In the genomic region with DNA sequence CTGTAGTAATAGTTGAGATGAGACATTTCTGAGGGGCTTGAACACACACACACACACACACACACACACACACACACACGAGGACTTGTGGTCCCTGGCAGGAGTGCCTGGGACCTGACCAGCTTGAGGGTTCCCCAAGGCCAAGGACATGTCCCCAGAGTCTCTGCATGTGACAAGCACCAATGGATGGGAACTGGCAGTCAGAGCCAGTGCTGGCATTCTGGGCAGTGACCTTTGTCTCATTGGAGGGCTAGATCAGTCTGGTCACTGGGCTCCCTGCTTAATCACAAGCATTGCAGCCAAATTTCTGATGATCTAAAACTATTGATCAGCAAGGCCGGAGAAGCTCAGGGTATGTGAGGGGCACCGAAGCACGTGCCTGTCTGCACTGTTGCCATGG, we compare ENCODE assay signal across 22 mouse cellular contexts. TPM values are rescaled to one million over a fixed set of nuclear protein-coding genes. Genes with fewer than 3 reads are reported as not detected.
DNase-seq lines count a peak whose midpoint lies in the region; ATAC-seq and TF ChIP-seq lines count a peak whose summit lies in the region.
"Had no signal": no experiment of that assay in that cellular context is flagged by ENCODE, and none has a peak within 500 bp of the region (broad histone marks: within the 10 kb centered on the region; RNA-seq: fewer than 3 reads in every experiment).

No protein-coding gene starts in this region.

- no peak overlapping the region for H3K4me3 ChIP-seq in heart, adult 2 months
- no peak overlapping the region for H3K4me3 ChIP-seq in midbrain, postnatal 0 days (ENCODE audit: low read depth, low read length)
- H3K4me3 ChIP-seq in midbrain, embryonic 14.5 days (replicated peaks; ENCODE audit: low read depth, low read length): no peak overlapping the region
- H3K4me3 ChIP-seq in forebrain, embryonic 13.5 days: no peak overlapping the region
- H3K4me3 ChIP-seq: embryonic facial prominence, embryonic 13.5 days; forebrain, embryonic 15.5 days; hindbrain, embryonic 12.5 days had no signal

- H3K4me2 ChIP-seq in midbrain, postnatal 0 days (ENCODE audit: low read depth, low read length, poor library complexity, severe bottlenecking): no peak overlapping the region
- no peak overlapping the region for H3K4me2 ChIP-seq in midbrain, embryonic 14.5 days (ENCODE audit: low read length)
- no peak overlapping the region for H3K4me2 ChIP-seq in forebrain, embryonic 13.5 days
- H3K4me2 ChIP-seq: embryonic facial prominence, embryonic 13.5 days; forebrain, embryonic 15.5 days; hindbrain, embryonic 12.5 days had no signal

- 0 out of 2 replicates have a peak, but pooled peaks have one; percentile 11 for ATAC-seq in midbrain, postnatal 0 days (ENCODE audit: low FRiP score)
- no peak for ATAC-seq in midbrain, embryonic 14.5 days (ENCODE audit: low FRiP score, low TSS enrichment)
- ATAC-seq in forebrain, embryonic 13.5 days: no peak
- ATAC-seq: forebrain, embryonic 15.5 days; hindbrain, embryonic 16.5 days; inflammation-experienced regulatory T-cells, adult 6 months; intestine, postnatal 0 days; Patski had no signal

- no peak for TF ChIP-seq CTCF in heart, adult 2 months (IDR thresholded peaks at IDR 0.05)
- no peak for TF ChIP-seq CTCF in midbrain, postnatal 0 days (IDR thresholded peaks at IDR 0.05)

- peak overlapping the region; percentile 45 for H3K27ac ChIP-seq in heart, adult 2 months
- H3K27ac ChIP-seq in midbrain, postnatal 0 days (ENCODE audit: low read depth, low read length): no peak overlapping the region
- no peak overlapping the region for H3K27ac ChIP-seq in midbrain, embryonic 14.5 days (replicated peaks; ENCODE audit: low read depth, low read length)
- no peak overlapping the region for H3K27ac ChIP-seq in forebrain, embryonic 13.5 days
- H3K27ac ChIP-seq: embryonic facial prominence, embryonic 13.5 days; forebrain, embryonic 15.5 days; hindbrain, embryonic 12.5 days had no signal

- H3K79me2 ChIP-seq in heart, adult 2 months (replicated peaks; ENCODE audit: control insufficient read depth, insufficient read depth, low read length): no peaks in the 10 kb centered on the region

- H3K9ac ChIP-seq in heart, adult 2 months (ENCODE audit: low read depth, low read length): no peak overlapping the region
- no peak overlapping the region for H3K9ac ChIP-seq in midbrain, postnatal 0 days (replicated peaks; ENCODE audit: low read length, poor library complexity, severe bottlenecking)
- H3K9ac ChIP-seq in midbrain, embryonic 14.5 days (replicated peaks; ENCODE audit: low read length): no peak overlapping the region
- no peak overlapping the region for H3K9ac ChIP-seq in forebrain, embryonic 13.5 days
- H3K9ac ChIP-seq: embryonic facial prominence, embryonic 13.5 days; forebrain, embryonic 15.5 days; hindbrain, embryonic 12.5 days had no signal

- no peak for TF ChIP-seq POLR2A in heart, adult 2 months (IDR thresholded peaks at IDR 0.05; ENCODE audit: insufficient read depth, low read depth, low read length)

- peaks cover 1% of the 10 kb centered on the region; the same call in 1 of the 2 replicates for H3K4me1 ChIP-seq in heart, adult 2 months (ENCODE audit: control insufficient read depth, insufficient read depth, low read length)
- no peaks in the 10 kb centered on the region for H3K4me1 ChIP-seq in midbrain, postnatal 0 days (ENCODE audit: insufficient read depth, low read length)
- H3K4me1 ChIP-seq in midbrain, embryonic 14.5 days (ENCODE audit: control insufficient read depth, insufficient read depth, low read length): 0 out of 2 replicates have a peak, but pooled peaks cover 4% of the 10 kb centered on the region
- peaks cover 12% of the 10 kb centered on the region for H3K4me1 ChIP-seq in forebrain, embryonic 13.5 days
- H3K4me1 ChIP-seq: forebrain, embryonic 15.5 days had no signal

- no peaks in the 10 kb centered on the region for H3K9me3 ChIP-seq in midbrain, postnatal 0 days (ENCODE audit: low read length)
- H3K9me3 ChIP-seq in midbrain, embryonic 14.5 days (ENCODE audit: control insufficient read depth, low read length): no peaks in the 10 kb centered on the region
- H3K9me3 ChIP-seq in forebrain, embryonic 13.5 days (replicated peaks): no peaks in the 10 kb centered on the region
- H3K9me3 ChIP-seq: embryonic facial prominence, embryonic 13.5 days; forebrain, embryonic 15.5 days had no signal

- no peaks in the 10 kb centered on the region for H3K36me3 ChIP-seq in heart, adult 2 months (ENCODE audit: control insufficient read depth, insufficient read depth, low read length)
- H3K36me3 ChIP-seq in midbrain, postnatal 0 days (ENCODE audit: insufficient read depth, low read length): no peaks in the 10 kb centered on the region
- no peaks in the 10 kb centered on the region for H3K36me3 ChIP-seq in midbrain, embryonic 14.5 days (ENCODE audit: control insufficient read depth, insufficient read depth, low read length)
- H3K36me3 ChIP-seq in forebrain, embryonic 13.5 days (ENCODE audit: poor library complexity, severe bottlenecking): no peaks in the 10 kb centered on the region
- H3K36me3 ChIP-seq: embryonic facial prominence, embryonic 13.5 days; forebrain, embryonic 15.5 days; hindbrain, embryonic 12.5 days had no signal

- H3K27me3 ChIP-seq in heart, adult 2 months (ENCODE audit: control insufficient read depth, insufficient read depth, low read length): no peaks in the 10 kb centered on the region
- H3K27me3 ChIP-seq in midbrain, postnatal 0 days (ENCODE audit: insufficient read depth, low read length): no peaks in the 10 kb centered on the region
- H3K27me3 ChIP-seq in midbrain, embryonic 14.5 days (ENCODE audit: control insufficient read depth, insufficient read depth, low read length): no peaks in the 10 kb centered on the region
- H3K27me3 ChIP-seq in forebrain, embryonic 13.5 days: no peaks in the 10 kb centered on the region
- H3K27me3 ChIP-seq: CH12.LX; embryonic facial prominence, embryonic 13.5 days; forebrain, embryonic 15.5 days; hindbrain, embryonic 12.5 days; Patski had no signal

- WGBS in heart, adult 2 months: 82% methylated on average over 4 of the region's 4 CpGs
- WGBS in midbrain, postnatal 0 days: 68% methylated on average over 4 of the region's 4 CpGs
- 87% methylated on average over 4 of the region's 4 CpGs for whole genome bisulfite sequencing in midbrain, embryonic 14.5 days
- 89% methylated on average over 4 of the region's 4 CpGs for WGBS in forebrain, embryonic 13.5 days

- DNase-seq in adrenal gland, postnatal 10 days: peak; percentile 65
- DNase-seq in adrenal gland, postnatal 4 days (ENCODE audit: low spot score in 2 of 2): no peak
- peak; percentile 39 to 67 for DNase-seq in heart, adult 2 months
- no peak for DNase-seq in heart, postnatal 4 days
- no peak for DNase-seq in midbrain, postnatal 0 days (ENCODE audit: low spot score)
- no peak for DNase-seq in midbrain, embryonic 14.5 days
- peak; percentile 22 to 32 for DNase-seq in heart, postnatal 36 days
- DNase-seq: cerebellum, adult 18-20 months; cerebellum, adult 9-11 months; cerebellum, postnatal 36 days; gastrocnemius, postnatal 10 days; kidney, adult 8-10 months had no signal

- intact Hi-C loops in heart, adult 2 months (cut with DNase I): no loop called here
- intact Hi-C loops in heart, postnatal 36 days (cut with DNase I): no loop called here

- TF ChIP-seq EP300 in heart, adult 2 months (IDR thresholded peaks at IDR 0.05; ENCODE audit: insufficient read depth, low read depth, low read length): peak; percentile 88; the same call in 1 of the 2 replicates

RNA-seq across cellular contexts. Expression of a gene that starts 25.0 kb away (rescaled TPM):
- total RNA-seq in adrenal gland, postnatal 10 days (2021): 10 to 100 TPM; 18.6 to 47.5 TPM
- 10 to 100 TPM; 13.3 to 13.7 TPM for total RNA-seq in adrenal gland, postnatal 4 days (2021)
- 10 to 100 TPM; 49.9 to 72.1 TPM for total RNA-seq in heart, adult 2 months (2021)
- 39.7 and 45.0 TPM in 2 replicates for polyA plus RNA-seq in heart, adult 2 months (2012; rRNA removed)
- total RNA-seq in heart, postnatal 4 days (2021): 10 to 100 TPM; 50.7 to 73.3 TPM
- 3.8 and 4.9 TPM in 2 replicates for total RNA-seq in midbrain, postnatal 0 days (2014; rRNA removed)
- polyA plus RNA-seq in midbrain, postnatal 0 days (2015; fragmentation: Nextera tagmentation; extraction: Ambion mirVana): 5.3 and 5.6 TPM in 2 replicates
- polyA plus RNA-seq in midbrain, embryonic 14.5 days (2014; fragmentation: Nextera tagmentation; extraction: Ambion mirVana): 3.9 and 5.6 TPM in 2 replicates
- total RNA-seq in heart, postnatal 36 days (2021): 10 to 100 TPM; 55.0 to 68.6 TPM
- 32.9 and 35.6 TPM in 2 replicates for polyA plus RNA-seq in forebrain, embryonic 13.5 days (2015; fragmentation: Nextera tagmentation; extraction: Ambion mirVana)
- total RNA-seq: CH12.LX had no signal
- polyA plus RNA-seq: activated CD4-positive, CD25-positive, alpha-beta regulatory T cell, adult 4 months; inflammation-experienced regulatory T-cells, adult 6 months had no signal

RNA-seq across cellular contexts. Expression of a gene that starts 48.8 kb away (rescaled TPM):
- total RNA-seq in adrenal gland, postnatal 10 days (2021): 10 to 100 TPM; 14.1 to 18.8 TPM
- total RNA-seq in adrenal gland, postnatal 4 days (2021): 10 to 100 TPM; 20.8 to 23.5 TPM
- total RNA-seq in heart, adult 2 months (2021): 10 to 100 TPM; 10.3 to 10.4 TPM
- polyA plus RNA-seq in heart, adult 2 months (2012; rRNA removed): 4.0 and 5.4 TPM in 2 replicates
- total RNA-seq in heart, postnatal 4 days (2021): 10 to 100 TPM; 14.9 to 15.2 TPM
- total RNA-seq in midbrain, postnatal 0 days (2014; rRNA removed): 8.1 and 12.0 TPM in 2 replicates
- 34.6 and 36.6 TPM in 2 replicates for polyA plus RNA-seq in midbrain, postnatal 0 days (2015; fragmentation: Nextera tagmentation; extraction: Ambion mirVana)
- 27.5 and 32.9 TPM in 2 replicates for polyA plus RNA-seq in midbrain, embryonic 14.5 days (2014; fragmentation: Nextera tagmentation; extraction: Ambion mirVana)
- 10 to 100 TPM; 11.8 to 13.3 TPM for total RNA-seq in heart, postnatal 36 days (2021)
- polyA plus RNA-seq in forebrain, embryonic 13.5 days (2015; fragmentation: Nextera tagmentation; extraction: Ambion mirVana): 34.9 and 37.1 TPM in 2 replicates

Comparison
In these comparisons a context has a peak if more than half of its experiments do, and no peak if none do; other contexts are left out.
1. DNase-seq: peak in adrenal gland, postnatal 10 days (single experiment), heart, adult 2 months (2 of 2) and heart, postnatal 36 days (2 of 2); none in adrenal gland, postnatal 4 days (0 of 2), heart, postnatal 4 days (single experiment), midbrain, postnatal 0 days (single experiment) and midbrain, embryonic 14.5 days (single experiment).